Mouse (Mus musculus) brain, embryonic 14.5 days (tissue): ENCODE data around the gene Tnfsf12.

Experiments
- CTCF ChIP-seq: fragments of 200-500 bp; IDR thresholded peaks from 2 replicates; pipeline ENCODE4 v1.5.1; 2012; ENCODE audit warnings: inconsistent platforms, mild to moderate bottlenecking, moderate library complexity, borderline replicate concordance; ENCODE audit not compliant: insufficient read depth, insufficient read length; ENCODE audit errors: extremely low read depth
- POLR2A ChIP-seq: fragments of 200-500 bp; IDR thresholded peaks from 2 replicates; pipeline ENCODE4 v1.6.1; 2012; ENCODE audit warnings: mild to moderate bottlenecking, inconsistent platforms, borderline replicate concordance; ENCODE audit not compliant: poor library complexity, insufficient read depth, insufficient read length, severe bottlenecking; ENCODE audit errors: extremely low read depth

DNA sequence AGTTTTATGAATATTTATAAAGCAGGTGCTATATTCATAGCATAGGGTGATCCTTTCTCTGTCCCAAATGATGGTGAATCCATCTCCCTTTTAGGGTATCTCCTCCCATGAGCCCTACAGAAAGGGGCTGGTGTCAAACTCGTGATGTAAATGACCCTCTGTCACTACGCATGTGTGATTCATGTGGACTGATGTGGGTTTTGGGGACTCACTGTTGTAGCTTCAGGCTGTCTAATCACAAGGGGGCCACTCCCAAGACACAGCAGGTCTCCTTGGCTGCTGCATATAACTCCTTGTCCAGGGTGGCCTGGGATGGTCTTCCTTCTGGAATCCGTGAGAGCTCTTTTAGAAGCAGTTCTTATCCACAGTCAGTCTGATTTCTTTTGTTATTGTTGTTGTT lies 14.8 kb upstream of the Tnfsf12 start:
- TF ChIP-seq CTCF: no peak
- TF ChIP-seq POLR2A: no peak
